Mouse (Mus musculus) intestine, embryonic 15.5 days (tissue): ENCODE measurements around the gene Grk6. TPM values are rescaled to one million over a fixed set of nuclear protein-coding genes. Genes with fewer than 3 reads are reported as not detected.
A peak's percentile ranks its signal among the peaks of the same experiment; 100 is the strongest.

Source experiments
- ATAC-seq: fragments of 200-750 bp; cut with Nextera tagmentation; 2 replicates; pipeline ENCODE4 v1.8.0; 2017; ENCODE audit warnings: moderate TSS enrichment, moderate library complexity
- H3K27ac ChIP-seq: fragments of 300-500 bp; sonication (generic); 2 replicates; pipeline ENCODE4 v1.5.1; 2015; ENCODE audit warnings: mild to moderate bottlenecking, inconsistent platforms
- H3K27me3 ChIP-seq: fragments of 300-500 bp; sonication (generic); replicated peaks from 2 replicates; pipeline ENCODE4 v1.6.1; 2015; ENCODE audit warnings: inconsistent platforms
- H3K36me3 ChIP-seq: fragments of 300-500 bp; sonication (generic); 2 replicates; pipeline ENCODE4 v1.6.1; 2015; ENCODE audit warnings: inconsistent platforms
- H3K4me1 ChIP-seq: fragments of 300-500 bp; sonication (generic); replicated peaks from 2 replicates; pipeline ENCODE4 v1.6.1; 2015; ENCODE audit warnings: inconsistent platforms
- H3K4me2 ChIP-seq: fragments of 300-500 bp; sonication (generic); replicated peaks from 2 replicates; pipeline ENCODE4 v1.6.1; 2015; ENCODE audit warnings: mild to moderate bottlenecking, inconsistent platforms
- H3K4me3 ChIP-seq: fragments of 300-500 bp; sonication (generic); replicated peaks from 2 replicates; pipeline ENCODE4 v1.5.1; 2015; ENCODE audit warnings: inconsistent platforms
- H3K9ac ChIP-seq: fragments of 300-500 bp; sonication (generic); 2 replicates; pipeline ENCODE4 v1.6.1; 2015; ENCODE audit warnings: inconsistent platforms
- H3K9me3 ChIP-seq: fragments of 300-500 bp; sonication (generic); 2 replicates; pipeline ENCODE4 v1.6.1; 2016; ENCODE audit warnings: inconsistent platforms
- WGBS: fragments of 180-500 bp; shearing (Covaris S2); methylation state at CpG from one replicate; pipeline ENCODE4 v1.1.7; 2015; 5-methylcytosine and 5-hydroxymethylcytosine counted together
- polyA plus RNA-seq: library from polyadenylated mRNA; unstranded; fragments of >200 nt; fragmentation: Nextera tagmentation; extraction: Ambion mirVana; gene quantifications from 2 replicates; pipeline ENCODE4 v1.2.1, GENCODE M21; 2015

The Grk6 gene
- polyA plus RNA-seq, 1 experiment from 2014 or later: 38.3 TPM

- WGBS: 84% methylated on average over 13 of the region's 13 CpGs
- no peaks in the 10 kb centered on the region for H3K9me3 ChIP-seq
- H3K4me2 ChIP-seq: no peak overlapping the region
- H3K9ac ChIP-seq: no peak overlapping the region
- ATAC-seq: no peak
- H3K36me3 ChIP-seq: no peaks in the 10 kb centered on the region
- no peak overlapping the region for H3K27ac ChIP-seq
- H3K27me3 ChIP-seq: peaks cover 14% of the 10 kb centered on the region
- H3K4me3 ChIP-seq: no peak overlapping the region
- peaks cover 6% of the 10 kb centered on the region for H3K4me1 ChIP-seq
Measured at GRCm38 (mm10) chr13:55412643-55413307, 32.1 kb upstream of the Grk6 start.

DNA sequence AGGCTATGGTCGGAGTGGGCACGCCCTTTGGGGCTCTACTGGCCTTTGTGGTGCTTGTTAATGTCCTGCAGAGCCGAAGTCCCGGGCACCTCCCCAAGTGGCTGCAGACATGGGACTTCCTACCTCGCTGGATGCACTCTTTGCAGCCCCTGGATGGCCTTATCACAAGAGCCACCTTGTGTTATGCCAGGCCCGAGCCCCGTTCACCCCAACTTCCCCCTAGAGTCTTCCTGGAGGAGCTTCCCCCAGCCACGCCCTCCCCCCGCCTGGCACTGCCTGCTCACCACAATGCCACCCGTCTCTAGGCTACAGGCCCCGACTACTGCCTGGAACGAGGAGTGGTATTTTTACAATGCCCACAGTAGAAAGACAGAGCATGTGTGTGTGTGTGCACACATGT lies 31.5 kb upstream of the Grk6 start:
- Histone ChIP-seq H3K9me3 (no peaks in the 10 kb centered on the region), H3K27me3 (peaks cover 16% of the 10 kb centered on the region), H3K4me3 (no peak overlapping the region), H3K27ac (no peak overlapping the region), H3K4me1 (peaks cover 6% of the 10 kb centered on the region), H3K9ac (no peak overlapping the region), H3K36me3 (no peaks in the 10 kb centered on the region), H3K4me2 (no peak overlapping the region)
- whole genome bisulfite sequencing: 78% methylated on average over 12 of the region's 12 CpGs
- no peak for ATAC-seq

DNA sequence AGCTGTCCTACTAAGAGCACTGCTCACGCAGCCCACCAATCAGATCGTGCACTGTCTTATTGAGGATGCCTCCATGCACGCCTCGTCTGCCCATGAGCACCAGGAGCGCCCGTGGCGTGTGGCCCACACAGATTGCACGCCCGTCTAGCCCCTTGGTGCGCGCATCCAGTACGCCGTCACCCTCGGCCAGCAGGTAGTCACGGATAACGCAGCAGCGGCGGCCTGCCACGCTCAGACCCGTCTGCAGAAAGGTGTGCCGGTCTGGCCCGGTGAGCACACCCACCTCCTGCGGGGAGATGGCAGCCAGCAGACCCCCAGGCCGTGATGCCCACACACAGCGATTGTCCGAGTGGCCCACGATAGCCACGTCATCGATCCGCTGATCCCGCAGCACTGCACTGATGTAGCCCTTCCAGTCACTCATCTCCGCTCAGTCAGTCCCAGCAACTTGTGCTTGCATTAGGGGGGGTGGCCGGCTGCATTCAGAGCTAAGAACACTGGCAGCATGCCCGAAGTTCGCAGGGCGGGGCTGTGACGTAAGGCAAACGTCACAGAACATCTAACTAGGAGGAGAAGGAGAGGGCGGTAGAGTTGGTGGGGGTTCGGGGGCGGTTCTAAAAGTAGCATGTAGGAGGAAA lies 30.0 kb upstream of the Grk6 start, which contains the start of gene Pfn3:
Pfn3 (minus strand) TSS at position 490 of the 638 bp plus-strand sequence.
- H3K4me2 ChIP-seq: peak within 1 kb of the TSS; percentile 73
- H3K27ac ChIP-seq: no peak within 1 kb of the TSS
- peak within 1 kb of the TSS; percentile 26 for H3K4me3 ChIP-seq
- H3K9me3 ChIP-seq: no peaks in the 10 kb centered on the region
- peak within 1 kb of the TSS; percentile 41 for H3K9ac ChIP-seq
- H3K36me3 ChIP-seq: no peaks in the 10 kb centered on the region
- H3K4me1 ChIP-seq: peaks cover 6% of the 10 kb centered on the region
- WGBS: 8% methylated on average over 41 of the region's 41 CpGs
- ATAC-seq: peak; percentile 73
- H3K27me3 ChIP-seq: peaks cover 29% of the 10 kb centered on the region

DNA sequence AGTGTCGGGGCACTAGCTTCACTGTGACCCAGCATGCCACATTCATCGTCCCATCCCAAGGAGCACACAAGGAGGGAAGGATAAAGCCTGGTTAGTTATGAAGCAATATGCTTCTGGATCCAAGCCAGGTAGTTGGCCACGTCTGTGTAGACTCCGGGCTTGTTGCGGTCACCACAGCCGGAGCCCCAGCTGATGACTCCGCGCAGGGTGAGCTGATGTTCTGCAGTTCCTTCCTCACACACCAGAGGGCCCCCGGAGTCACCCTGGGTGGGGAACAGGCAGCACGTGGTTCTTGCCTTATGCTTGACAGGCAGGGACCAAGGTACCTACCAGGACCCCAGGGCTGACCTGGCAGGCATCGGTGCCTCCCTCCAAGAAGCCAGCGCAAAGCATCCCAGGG lies 26.9 kb upstream of the Grk6 start:
- peaks cover 20% of the 10 kb centered on the region for H3K4me1 ChIP-seq
- H3K4me2 ChIP-seq: peak overlapping the region; percentile 46
- H3K27me3 ChIP-seq: peaks cover 54% of the 10 kb centered on the region
- no peaks in the 10 kb centered on the region for H3K36me3 ChIP-seq
- H3K9me3 ChIP-seq: no peaks in the 10 kb centered on the region
- no peak overlapping the region for H3K27ac ChIP-seq
- no peak overlapping the region for H3K4me3 ChIP-seq
- peak; percentile 76 for ATAC-seq
- no peak overlapping the region for H3K9ac ChIP-seq
- WGBS: 8% methylated on average over 12 of the region's 12 CpGs

- Histone ChIP-seq H3K4me2 (no peak overlapping the region), H3K36me3 (no peaks in the 10 kb centered on the region), H3K27me3 (peaks cover 50% of the 10 kb centered on the region), H3K4me1 (peaks cover 20% of the 10 kb centered on the region), H3K27ac (no peak overlapping the region), H3K9ac (no peak overlapping the region), H3K9me3 (no peaks in the 10 kb centered on the region), H3K4me3 (no peak overlapping the region)
- WGBS: 67% methylated on average over 5 of the region's 5 CpGs
- no peak for ATAC-seq
Measured at GRCm38 (mm10) chr13:55419142-55419541, 25.7 kb upstream of the Grk6 start.

GRCm38 (mm10) chr13:55420018-55420932 lies 24.6 kb upstream of the Grk6 start:
- Histone ChIP-seq H3K4me3 (peak overlapping the region; percentile 19; the same call in 1 of the 2 replicates), H3K9ac (no peak overlapping the region), H3K27me3 (peaks cover 40% of the 10 kb centered on the region), H3K27ac (no peak overlapping the region), H3K9me3 (no peaks in the 10 kb centered on the region), H3K4me1 (peaks cover 13% of the 10 kb centered on the region), H3K4me2 (peak overlapping the region; percentile 56; the same call in 1 of the 2 replicates), H3K36me3 (no peaks in the 10 kb centered on the region)
- WGBS: 26% methylated on average over 51 of the region's 51 CpGs
- peak; percentile 23; the same call in 1 of the 2 replicates for ATAC-seq

GRCm38 (mm10) chr13:55420933-55421800 lies 23.7 kb upstream of the Grk6 start:
- no peaks in the 10 kb centered on the region for H3K9me3 ChIP-seq
- H3K9ac ChIP-seq: no peak overlapping the region
- WGBS: 7% methylated on average over 35 of the region's 35 CpGs
- peak overlapping the region; percentile 56 for H3K4me2 ChIP-seq
- ATAC-seq: peak; percentile 78
- no peak overlapping the region for H3K27ac ChIP-seq
- peaks cover 43% of the 10 kb centered on the region for H3K27me3 ChIP-seq
- H3K4me1 ChIP-seq: peaks cover 13% of the 10 kb centered on the region
- H3K4me3 ChIP-seq: peak overlapping the region; percentile 19; the same call in 1 of the 2 replicates
- no peaks in the 10 kb centered on the region for H3K36me3 ChIP-seq

GRCm38 (mm10) chr13:55426613-55427012 lies 18.3 kb upstream of the Grk6 start, which contains the start of gene F12:
F12 (minus strand) TSS chr13:55426793.
- WGBS: 85% methylated on average over 10 of the region's 10 CpGs
- no peak within 1 kb of the TSS for H3K27ac ChIP-seq
- H3K9me3 ChIP-seq: no peaks in the 10 kb centered on the region
- no peak within 1 kb of the TSS for H3K4me3 ChIP-seq
- no peak within 1 kb of the TSS for H3K4me2 ChIP-seq
- H3K36me3 ChIP-seq: no peaks in the 10 kb centered on the region
- peaks cover 10% of the 10 kb centered on the region for H3K27me3 ChIP-seq
- H3K9ac ChIP-seq: no peak within 1 kb of the TSS
- peaks cover under 1% of the 10 kb centered on the region for H3K4me1 ChIP-seq
- no peak for ATAC-seq

GRCm38 (mm10) chr13:55429226-55429888 lies 15.5 kb upstream of the Grk6 start:
- no peak overlapping the region for H3K4me3 ChIP-seq
- WGBS: 56% methylated on average over 12 of the region's 12 CpGs
- H3K9me3 ChIP-seq: no peaks in the 10 kb centered on the region
- no peak overlapping the region for H3K9ac ChIP-seq
- no peaks in the 10 kb centered on the region for H3K36me3 ChIP-seq
- no peak overlapping the region for H3K4me2 ChIP-seq
- H3K27me3 ChIP-seq: 0 out of 2 replicates have a peak, but pooled peaks cover 3% of the 10 kb centered on the region
- no peak overlapping the region for H3K27ac ChIP-seq
- no peaks in the 10 kb centered on the region for H3K4me1 ChIP-seq
- peak; percentile 75 for ATAC-seq

DNA sequence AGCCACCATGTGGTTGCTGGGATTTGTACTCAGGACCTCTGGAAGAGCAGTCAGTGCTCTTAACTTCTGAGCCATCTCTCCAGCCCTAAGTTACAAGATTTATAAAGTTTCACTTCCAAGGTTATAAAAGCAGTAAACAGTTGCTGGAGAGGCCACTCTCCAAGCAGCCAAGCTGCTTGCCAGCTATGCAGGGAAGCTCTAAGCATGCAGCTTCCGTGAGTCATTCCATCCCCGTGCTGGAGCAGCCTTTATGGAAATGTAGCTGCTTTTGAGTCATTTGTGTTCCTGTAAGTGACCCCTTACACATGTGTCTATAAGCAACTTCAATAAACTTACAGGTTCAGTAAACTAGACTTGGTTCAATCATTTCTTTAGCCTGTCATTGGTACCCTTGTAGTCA lies 14.3 kb upstream of the Grk6 start:
- WGBS: 83% methylated on average over 2 of the region's 2 CpGs
- no peak overlapping the region for H3K4me2 ChIP-seq
- no peak overlapping the region for H3K9ac ChIP-seq
- no peak overlapping the region for H3K4me3 ChIP-seq
- 0 out of 2 replicates have a peak, but pooled peaks cover 3% of the 10 kb centered on the region for H3K27me3 ChIP-seq
- H3K36me3 ChIP-seq: no peaks in the 10 kb centered on the region
- H3K9me3 ChIP-seq: no peaks in the 10 kb centered on the region
- ATAC-seq: no peak
- no peaks in the 10 kb centered on the region for H3K4me1 ChIP-seq
- no peak overlapping the region for H3K27ac ChIP-seq
